Mouse (Mus musculus) heart, embryonic 12.5 days (tissue): ENCODE measurements around the gene Tecpr2. TPM values are rescaled to one million over a fixed set of nuclear protein-coding genes. Genes with fewer than 3 reads are reported as not detected.

Experiments
- ATAC-seq: fragments of 200-750 bp; cut with Nextera tagmentation; 2 replicates; pipeline ENCODE4 v1.8.0; 2017; ENCODE audit warnings: moderate TSS enrichment, moderate library complexity; ENCODE audit not compliant: insufficient number of reproducible peaks, low FRiP score
- H3K27ac ChIP-seq: fragments of 300-500 bp; sonication (generic); 2 replicates; pipeline ENCODE4 v1.5.1; 2016; ENCODE audit warnings: mild to moderate bottlenecking, moderate library complexity; ENCODE audit not compliant: poor library complexity, severe bottlenecking
- H3K27me3 ChIP-seq: fragments of 300-500 bp; sonication (generic); replicated peaks from 2 replicates; pipeline ENCODE4 v1.6.1; 2016; ENCODE audit warnings: mild to moderate bottlenecking, moderate library complexity
- H3K36me3 ChIP-seq: fragments of 300-500 bp; sonication (generic); 2 replicates; pipeline ENCODE4 v1.6.1; 2016; ENCODE audit warnings: mild to moderate bottlenecking, moderate library complexity
- H3K4me1 ChIP-seq: fragments of 300-500 bp; sonication (generic); replicated peaks from 2 replicates; pipeline ENCODE4 v1.6.1; 2016; ENCODE audit warnings: mild to moderate bottlenecking
- H3K4me2 ChIP-seq: fragments of 300-500 bp; sonication (generic); 2 replicates; pipeline ENCODE4 v1.6.1; 2016; ENCODE audit warnings: mild to moderate bottlenecking, moderate library complexity
- H3K4me3 ChIP-seq: fragments of 300-500 bp; sonication (generic); 2 replicates; pipeline ENCODE4 v1.5.1; 2016; ENCODE audit warnings: mild to moderate bottlenecking
- H3K9ac ChIP-seq: fragments of 300-500 bp; sonication (generic); 2 replicates; pipeline ENCODE4 v1.6.1; 2016; ENCODE audit warnings: mild to moderate bottlenecking, moderate library complexity
- H3K9me3 ChIP-seq: fragments of 300-500 bp; sonication (generic); replicated peaks from 2 replicates; pipeline ENCODE4 v1.6.1; 2016; ENCODE audit warnings: mild to moderate bottlenecking, moderate library complexity
- WGBS: fragments of 180-500 bp; shearing (Covaris S2); methylation state at CpG from one replicate; pipeline ENCODE4 v1.1.7; 2016; 5-methylcytosine and 5-hydroxymethylcytosine counted together
- polyA plus RNA-seq: library from polyadenylated mRNA; unstranded; fragments of >200 nt; fragmentation: Nextera tagmentation; extraction: Ambion mirVana; gene quantifications from 2 replicates; pipeline ENCODE4 v1.2.1, GENCODE M21; 2016

Gene Tecpr2
- polyA plus RNA-seq, 1 experiment from 2014 or later, result 3.8 TPM

- H3K27ac ChIP-seq, result no peak overlapping the region
- H3K4me1 ChIP-seq, result peaks cover 18% of the 10 kb centered on the region
- H3K9me3 ChIP-seq, result no peaks in the 10 kb centered on the region
- ATAC-seq, result no peak
- H3K27me3 ChIP-seq, result peaks cover 9% of the 10 kb centered on the region; the same call in 1 of the 2 replicates
- no peak overlapping the region; the same call in 1 of the 2 replicates for H3K9ac ChIP-seq
- H3K4me2 ChIP-seq, result peak overlapping the region; percentile 94; the same call in 1 of the 2 replicates
- 69% methylated on average over 3 of the region's 3 CpGs for WGBS
- no peak overlapping the region for H3K4me3 ChIP-seq
- H3K36me3 ChIP-seq, result peaks cover 25% of the 10 kb centered on the region
Observed at GRCm38 (mm10) chr12:110979808-110980207, 90.7 kb downstream of the Tecpr2 start.

DNA sequence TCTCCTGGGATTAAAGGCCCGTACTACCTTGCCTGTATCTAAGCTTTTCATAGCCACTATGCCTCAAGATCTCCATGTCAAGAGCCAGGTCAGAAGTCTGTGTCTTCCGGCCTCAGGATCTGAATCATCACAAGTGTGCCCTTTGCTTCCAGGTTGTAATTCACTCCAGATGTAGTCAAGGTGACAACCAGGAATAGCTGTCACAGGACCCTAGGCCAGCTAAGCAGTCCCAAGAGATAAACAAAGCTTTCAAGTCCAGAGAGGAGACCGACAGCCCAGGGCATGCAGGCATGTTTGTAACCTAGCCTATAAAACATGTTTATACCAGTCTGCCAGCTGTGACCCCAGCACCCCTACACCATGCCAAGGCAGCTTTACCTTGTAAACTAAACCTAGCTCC, 92.7 kb downstream of the Tecpr2 start:
- Histone ChIP-seq H3K27me3 (peaks cover 8% of the 10 kb centered on the region; the same call in 1 of the 2 replicates), H3K27ac (no peak overlapping the region), H3K4me1 (peaks cover 18% of the 10 kb centered on the region), H3K9me3 (no peaks in the 10 kb centered on the region), H3K4me2 (no peak overlapping the region), H3K36me3 (peaks cover 8% of the 10 kb centered on the region), H3K4me3 (no peak overlapping the region), H3K9ac (no peak overlapping the region)
- ATAC-seq, result no peak
- 75% methylated on average over 3 of the region's 3 CpGs for WGBS

DNA sequence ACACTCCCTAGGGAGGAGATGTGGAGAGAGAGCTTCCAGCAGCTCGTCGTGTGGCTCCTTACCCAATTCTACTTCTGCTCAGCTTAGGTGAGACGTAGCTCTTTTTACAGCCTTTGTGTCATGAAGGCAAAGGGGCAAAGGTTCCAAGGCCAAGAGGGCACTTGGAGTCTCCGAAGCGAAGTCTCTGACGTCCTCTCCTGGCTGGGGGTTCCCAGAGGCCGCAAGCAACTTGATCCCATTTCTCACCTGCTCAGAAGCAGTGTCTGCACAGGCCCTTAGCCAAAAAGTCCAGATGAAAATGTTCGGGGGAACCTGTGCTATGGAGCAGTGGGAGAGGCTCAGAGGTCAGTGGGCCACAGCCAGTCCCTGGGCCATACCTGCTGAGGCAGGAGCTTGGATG, 94.0 kb downstream of the Tecpr2 start:
- H3K4me3 ChIP-seq, result no peak overlapping the region
- 82% methylated on average over 8 of the region's 8 CpGs for WGBS
- no peak for ATAC-seq

GRCm38 (mm10) chr12:110983714-110984113, 94.7 kb downstream of the Tecpr2 start:
- ATAC-seq, result no peak
- Histone ChIP-seq H3K4me3 (no peak overlapping the region), H3K27ac (no peak overlapping the region), H3K9ac (no peak overlapping the region), H3K9me3 (no peaks in the 10 kb centered on the region), H3K36me3 (no peaks in the 10 kb centered on the region), H3K4me2 (no peak overlapping the region), H3K4me1 (peaks cover 5% of the 10 kb centered on the region), H3K27me3 (no peaks in the 10 kb centered on the region; the same call in 1 of the 2 replicates)
- 60% methylated on average over 8 of the region's 8 CpGs for WGBS

More for the DNA sequence above, 94.0 kb downstream of the Tecpr2 start:
- no peaks in the 10 kb centered on the region for H3K36me3 ChIP-seq
- peaks cover 8% of the 10 kb centered on the region for H3K4me1 ChIP-seq
- H3K4me2 ChIP-seq, result no peak overlapping the region
- no peak overlapping the region for H3K9ac ChIP-seq
- H3K27ac ChIP-seq, result no peak overlapping the region
- no peaks in the 10 kb centered on the region for H3K9me3 ChIP-seq
- H3K27me3 ChIP-seq, result no peaks in the 10 kb centered on the region; the same call in 1 of the 2 replicates

DNA sequence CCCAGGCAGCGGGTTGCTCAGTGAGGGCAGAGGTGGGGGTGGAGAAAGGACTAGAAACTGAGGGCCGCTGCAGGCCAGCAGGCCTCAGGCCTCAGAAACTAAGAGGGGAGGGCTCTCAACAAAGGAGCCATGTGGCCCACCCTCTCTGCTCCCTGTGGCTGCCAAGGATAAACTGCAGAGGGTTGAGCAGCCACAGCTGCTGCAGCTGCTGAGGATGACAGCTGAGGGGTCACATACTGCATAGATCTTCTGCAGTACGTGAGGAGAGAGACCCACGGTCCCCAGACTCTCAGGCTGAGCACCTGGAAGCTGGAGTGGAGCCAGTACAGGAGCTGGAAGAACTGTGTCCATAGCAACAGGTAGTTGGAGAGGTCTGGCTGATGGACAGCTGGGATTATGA, 95.5 kb downstream of the Tecpr2 start:
- no peak overlapping the region for H3K9ac ChIP-seq
- no peaks in the 10 kb centered on the region for H3K36me3 ChIP-seq
- no peak overlapping the region for H3K4me2 ChIP-seq
- no peak for ATAC-seq
- no peaks in the 10 kb centered on the region for H3K9me3 ChIP-seq
- no peak overlapping the region for H3K4me3 ChIP-seq
- H3K4me1 ChIP-seq, result peaks cover under 1% of the 10 kb centered on the region; the same call in 1 of the 2 replicates
- no peaks in the 10 kb centered on the region; the same call in 1 of the 2 replicates for H3K27me3 ChIP-seq
- WGBS, result 65% methylated on average over 4 of the region's 4 CpGs
- H3K27ac ChIP-seq, result no peak overlapping the region

DNA sequence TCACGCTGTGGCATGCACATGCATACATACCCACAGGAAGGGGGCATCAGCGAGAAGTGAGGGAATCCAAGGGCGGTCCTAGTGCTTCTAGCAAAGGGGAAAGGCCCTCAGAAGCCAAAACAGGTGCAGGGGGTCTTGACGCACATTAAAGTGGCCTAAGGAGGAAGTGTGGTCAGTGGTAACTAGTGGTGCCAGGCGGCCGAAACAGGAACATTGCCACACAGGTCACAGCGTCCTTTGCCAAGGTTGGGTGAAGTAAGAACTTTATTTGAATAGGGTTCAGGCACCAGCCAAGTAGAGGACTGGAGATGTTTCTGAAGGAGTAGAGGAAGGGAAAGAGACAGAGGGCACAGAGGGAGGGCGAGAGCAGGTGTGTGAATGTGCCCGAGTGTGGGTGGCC, 96.1 kb downstream of the Tecpr2 start:
- Histone ChIP-seq H3K9me3 (no peaks in the 10 kb centered on the region), H3K36me3 (no peaks in the 10 kb centered on the region), H3K27ac (no peak overlapping the region), H3K4me2 (no peak overlapping the region), H3K4me1 (no peaks in the 10 kb centered on the region), H3K4me3 (no peak overlapping the region), H3K9ac (no peak overlapping the region), H3K27me3 (no peaks in the 10 kb centered on the region; the same call in 1 of the 2 replicates)
- 83% methylated on average over 9 of the region's 9 CpGs for WGBS
- no peak for ATAC-seq

DNA sequence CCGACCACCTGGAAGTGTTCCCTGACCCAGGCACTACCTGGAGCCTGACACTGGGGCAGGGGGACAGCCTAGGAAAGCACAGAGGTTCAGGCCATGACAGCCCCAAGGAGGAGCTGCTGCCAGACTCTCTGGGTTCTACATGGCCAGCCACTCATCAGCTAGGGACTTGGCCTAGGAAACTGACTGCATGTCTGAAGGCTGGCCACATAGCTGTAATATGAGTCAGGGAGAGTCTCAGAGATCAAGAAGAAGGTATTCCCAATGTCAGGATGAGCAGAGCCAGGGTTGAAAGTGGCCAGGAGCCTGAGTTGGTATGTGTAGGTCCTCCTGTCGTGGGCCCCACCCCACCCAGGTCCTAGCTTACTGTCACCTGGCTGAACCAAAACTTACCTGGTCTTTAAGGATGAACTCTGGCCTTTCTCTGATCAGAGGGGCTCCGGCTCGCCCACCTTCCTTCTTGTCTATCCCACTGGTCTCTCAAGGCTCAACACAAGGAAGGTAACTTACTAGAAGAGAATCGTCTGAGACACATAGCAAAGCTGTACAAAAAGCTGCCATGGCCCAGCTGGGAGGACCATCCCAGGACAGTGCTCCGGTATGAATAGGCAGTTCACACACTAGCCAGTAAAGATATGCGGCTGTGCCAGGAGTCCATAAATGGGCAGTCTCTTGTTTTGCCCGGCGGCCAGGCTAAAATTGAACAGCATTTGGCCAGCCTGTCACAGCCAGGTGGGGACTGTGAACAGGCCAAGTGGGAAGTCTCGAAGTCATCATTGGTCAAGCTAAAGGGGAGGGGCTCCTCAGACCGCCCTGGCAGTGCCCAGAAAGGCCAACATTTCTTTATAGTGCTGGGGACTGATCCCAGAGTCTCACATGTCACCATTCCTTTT, 97.7 kb downstream of the Tecpr2 start:
- Histone ChIP-seq H3K27ac (no peak overlapping the region), H3K4me3 (no peak overlapping the region), H3K4me1 (0 out of 2 replicates have a peak, but pooled peaks cover 6% of the 10 kb centered on the region), H3K27me3 (no peaks in the 10 kb centered on the region; the same call in 1 of the 2 replicates), H3K9ac (no peak overlapping the region), H3K9me3 (no peaks in the 10 kb centered on the region), H3K36me3 (no peaks in the 10 kb centered on the region), H3K4me2 (no peak overlapping the region)
- WGBS, result 79% methylated on average over 11 of the region's 11 CpGs
- no peak for ATAC-seq

GRCm38 (mm10) chr12:110989409-110989808, 100.3 kb downstream of the Tecpr2 start:
- 84% methylated on average over 3 of the region's 3 CpGs for WGBS

DNA sequence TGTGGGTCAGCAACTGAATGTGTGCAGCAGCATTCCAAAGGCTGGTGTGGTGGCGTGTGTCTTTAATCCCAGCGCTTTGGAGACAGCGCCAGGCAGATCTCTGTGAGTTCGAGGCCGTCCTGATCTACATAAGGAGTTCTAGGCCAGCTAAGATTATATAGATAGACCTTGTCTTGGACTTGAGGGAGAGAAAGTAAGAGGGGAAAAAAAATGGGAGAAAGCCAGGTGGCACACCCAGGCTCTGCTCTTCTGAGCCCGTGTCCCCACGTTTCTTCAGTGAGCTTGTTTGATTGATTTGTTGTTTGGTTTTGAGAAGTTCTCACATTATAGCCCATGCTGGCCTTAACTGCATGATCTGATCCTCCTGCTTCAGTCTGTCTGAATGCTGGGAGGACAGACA, 101.4 kb downstream of the Tecpr2 start:
- no peak overlapping the region for H3K9ac ChIP-seq
- no peak overlapping the region for H3K27ac ChIP-seq
- no peaks in the 10 kb centered on the region for H3K36me3 ChIP-seq
- no peak for ATAC-seq
- H3K4me3 ChIP-seq, result no peak overlapping the region
- no peaks in the 10 kb centered on the region; the same call in 1 of the 2 replicates for H3K27me3 ChIP-seq
- peaks cover 6% of the 10 kb centered on the region; the same call in 1 of the 2 replicates for H3K4me1 ChIP-seq
- H3K9me3 ChIP-seq, result no peaks in the 10 kb centered on the region
- 90% methylated on average over 7 of the region's 7 CpGs for WGBS
- no peak overlapping the region for H3K4me2 ChIP-seq

More at GRCm38 (mm10) chr12:110989409-110989808, 100.3 kb downstream of the Tecpr2 start:
- Histone ChIP-seq H3K27me3 (no peaks in the 10 kb centered on the region; the same call in 1 of the 2 replicates), H3K9ac (no peak overlapping the region), H3K4me1 (peaks cover 6% of the 10 kb centered on the region; the same call in 1 of the 2 replicates), H3K27ac (no peak overlapping the region), H3K4me2 (no peak overlapping the region), H3K9me3 (no peaks in the 10 kb centered on the region), H3K4me3 (no peak overlapping the region), H3K36me3 (no peaks in the 10 kb centered on the region)
- ATAC-seq, result no peak

- Histone ChIP-seq H3K4me3 (peak overlapping the region; percentile 54), H3K4me1 (peaks cover 6% of the 10 kb centered on the region; the same call in 1 of the 2 replicates), H3K36me3 (no peaks in the 10 kb centered on the region), H3K9ac (peak overlapping the region; percentile 16), H3K27ac (peak overlapping the region; percentile 34; the same call in 1 of the 2 replicates), H3K9me3 (no peaks in the 10 kb centered on the region), H3K4me2 (peak overlapping the region; percentile 70), H3K27me3 (no peaks in the 10 kb centered on the region)
- 5% methylated on average over 23 of the region's 23 CpGs for WGBS
- ATAC-seq, result peak; percentile 92
Observed at GRCm38 (mm10) chr12:110991361-110992127, 102.5 kb downstream of the Tecpr2 start.

- under 1% methylated on average over 24 of the region's 24 CpGs for WGBS
- H3K9me3 ChIP-seq, result no peaks in the 10 kb centered on the region
- ATAC-seq, result peak; percentile 93
Observed at GRCm38 (mm10) chr12:110992128-110992553, 103.1 kb downstream of the Tecpr2 start.

More at GRCm38 (mm10) chr12:110992128-110992553, 103.1 kb downstream of the Tecpr2 start:
- Histone ChIP-seq H3K4me2 (peak overlapping the region; percentile 70), H3K27ac (peak overlapping the region; percentile 55; the same call in 1 of the 2 replicates), H3K36me3 (no peaks in the 10 kb centered on the region), H3K9ac (peak overlapping the region; percentile 71), H3K27me3 (no peaks in the 10 kb centered on the region), H3K4me1 (peaks cover 6% of the 10 kb centered on the region; the same call in 1 of the 2 replicates), H3K4me3 (peak overlapping the region; percentile 54)
